Mouse (Mus musculus) spleen, adult 2 months (tissue): ENCODE measurements at regions not wholly inside any gene's neighbourhood (a gene's known extent, or its start where the extent isn't known, plus 50 kb on each side); places are given as distances from the start of the nearest gene placed in this dataset.

Source experiments
- CTCF ChIP-seq: fragments of 200-500 bp; IDR thresholded peaks from 2 replicates; pipeline ENCODE4 v1.5.1; 2011; ENCODE audit warnings: mild to moderate bottlenecking, inconsistent platforms; ENCODE audit not compliant: insufficient read depth, insufficient read length, insufficient replicate concordance; ENCODE audit errors: extremely low read depth
- POLR2A ChIP-seq: fragments of 200-500 bp; IDR thresholded peaks from 2 replicates; pipeline ENCODE4 v1.6.1; 2011; ENCODE audit warnings: low read depth, low read length, inconsistent platforms

- TF ChIP-seq CTCF (no peak), POLR2A (no peak)
Measured at GRCm38 (mm10) chr2:178575403-178575802, 145.1 kb downstream of the Cdh26 start.
